In the genomic region with DNA sequence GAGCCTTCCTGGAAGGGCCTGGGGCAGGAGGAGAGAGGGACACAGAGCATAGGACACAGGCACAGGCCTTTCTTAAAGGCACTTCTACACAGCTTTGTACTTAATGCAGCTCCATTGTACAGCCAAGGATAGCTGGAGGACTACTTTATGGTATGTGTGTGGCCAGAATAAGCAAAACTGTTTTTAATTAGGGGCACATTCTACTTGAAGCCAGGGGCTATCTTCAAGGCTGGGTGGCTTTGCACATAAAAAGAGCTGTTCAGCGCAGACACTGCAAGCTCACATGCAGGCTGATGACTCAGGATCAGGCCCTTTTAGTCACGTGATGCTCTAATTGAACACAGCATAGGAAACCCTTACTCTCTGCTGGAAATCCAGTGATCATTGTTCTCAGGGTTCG, we compare ENCODE assay signal across 10 mouse cellular contexts.
DNase-seq lines count a peak whose midpoint lies in the region; ATAC-seq and TF ChIP-seq lines count a peak whose summit lies in the region.
"Had no signal": no experiment of that assay in that cellular context is flagged by ENCODE, and none has a peak within 500 bp of the region (broad histone marks: within the 10 kb centered on the region; RNA-seq: fewer than 3 reads in every experiment).

No protein-coding gene starts in this region.

- WGBS in kidney, postnatal 0 days: 75% methylated on average over 3 of the region's 3 CpGs
- WGBS in embryonic facial prominence, embryonic 10.5 days: 31% methylated on average over 3 of the region's 3 CpGs
- 39% methylated on average over 3 of the region's 3 CpGs for WGBS in hindbrain, embryonic 16.5 days
- WGBS in olfactory bulb, adult 2 months: 9% methylated on average over 3 of the region's 3 CpGs

- H3K9me3 ChIP-seq in kidney, postnatal 0 days (replicated peaks; ENCODE audit: low read length): no peaks in the 10 kb centered on the region
- peaks cover 8% of the 10 kb centered on the region; the same call in 1 of the 2 replicates for H3K9me3 ChIP-seq in embryonic facial prominence, embryonic 10.5 days
- H3K9me3 ChIP-seq in hindbrain, embryonic 16.5 days (ENCODE audit: control insufficient read depth, low read length): no peaks in the 10 kb centered on the region

- H3K4me1 ChIP-seq in kidney, postnatal 0 days (replicated peaks; ENCODE audit: insufficient read depth, low read length): no peaks in the 10 kb centered on the region
- H3K4me1 ChIP-seq in embryonic facial prominence, embryonic 10.5 days: peaks cover 20% of the 10 kb centered on the region; the same call in 1 of the 2 replicates
- H3K4me1 ChIP-seq in hindbrain, embryonic 16.5 days (ENCODE audit: control insufficient read depth, insufficient read depth, low read depth, low read length): no peaks in the 10 kb centered on the region
- peaks cover 3% of the 10 kb centered on the region; the same call in 1 of the 2 replicates for H3K4me1 ChIP-seq in olfactory bulb, adult 2 months (ENCODE audit: control insufficient read depth, insufficient read depth, low read length)

- TF ChIP-seq POLR2A in olfactory bulb, adult 2 months (IDR thresholded peaks at IDR 0.05; ENCODE audit: insufficient read depth, low read depth, low read length): no peak

- H3K27ac ChIP-seq in kidney, postnatal 0 days: peak overlapping the region; percentile 32; the same call in 1 of the 2 replicates
- peak overlapping the region; percentile 55; the same call in 1 of the 2 replicates for H3K27ac ChIP-seq in embryonic facial prominence, embryonic 10.5 days (replicated peaks)
- peak overlapping the region; percentile 30; the same call in 1 of the 2 replicates for H3K27ac ChIP-seq in hindbrain, embryonic 16.5 days (ENCODE audit: low read depth, low read length)
- H3K27ac ChIP-seq in olfactory bulb, adult 2 months (ENCODE audit: insufficient read depth, low read depth, low read length): peak overlapping the region; percentile 66
- no peak overlapping the region for H3K27ac ChIP-seq in gastrocnemius, adult 2 months

- no peaks in the 10 kb centered on the region for H3K27me3 ChIP-seq in kidney, postnatal 0 days (ENCODE audit: insufficient read depth, low read length)
- no peaks in the 10 kb centered on the region for H3K27me3 ChIP-seq in embryonic facial prominence, embryonic 10.5 days (replicated peaks; ENCODE audit: low read depth, poor library complexity, severe bottlenecking)
- H3K27me3 ChIP-seq in hindbrain, embryonic 16.5 days (replicated peaks; ENCODE audit: control insufficient read depth, insufficient read depth, low read length): no peaks in the 10 kb centered on the region

- intact Hi-C loops in heart, postnatal 14 days (cut with DNase I): no loop called here
- intact Hi-C loops in heart, postnatal 25 days (cut with DNase I): no loop called here
- intact Hi-C loops in gastrocnemius, adult 2 months (cut with DNase I): no loop called here

- TF ChIP-seq CTCF in kidney, postnatal 0 days (IDR thresholded peaks at IDR 0.05; ENCODE audit: low read depth): no peak
- TF ChIP-seq CTCF in olfactory bulb, adult 2 months (IDR thresholded peaks at IDR 0.05; ENCODE audit: insufficient read depth, low read depth, low read length): no peak
- TF ChIP-seq CTCF in gastrocnemius, adult 2 months (IDR thresholded peaks at IDR 0.05): no peak

- peak; percentile 15 for DNase-seq in kidney, postnatal 0 days (ENCODE audit: low spot score)
- DNase-seq in kidney, postnatal 4 days: no peak
- peak; percentile 57 for DNase-seq in embryonic facial prominence, embryonic 10.5 days (ENCODE audit: low spot score)
- no peak for DNase-seq in heart, postnatal 14 days
- DNase-seq in heart, postnatal 25 days (ENCODE audit: low spot score): no peak
- DNase-seq in gastrocnemius, adult 2 months: no peak
- DNase-seq: thymus, postnatal 4 days had no signal

- ATAC-seq in kidney, postnatal 0 days (replicated peaks; ENCODE audit: low FRiP score, low read depth): peak; percentile 57; the same call in 1 of the 2 replicates
- ATAC-seq in hindbrain, embryonic 16.5 days: peak; percentile 54
- ATAC-seq: inflammation-experienced regulatory T-cells, adult 6 months had no signal

- H3K4me2 ChIP-seq in kidney, postnatal 0 days (ENCODE audit: low read length): no peak overlapping the region
- no peak overlapping the region for H3K4me2 ChIP-seq in hindbrain, embryonic 16.5 days (ENCODE audit: low read length)

- H3K4me3 ChIP-seq in kidney, postnatal 0 days (replicated peaks; ENCODE audit: low read depth, low read length): no peak overlapping the region
- no peak overlapping the region for H3K4me3 ChIP-seq in embryonic facial prominence, embryonic 10.5 days
- H3K4me3 ChIP-seq in hindbrain, embryonic 16.5 days (ENCODE audit: low read length): no peak overlapping the region
- no peak overlapping the region for H3K4me3 ChIP-seq in olfactory bulb, adult 2 months (ENCODE audit: insufficient read depth, low read depth, low read length)
- H3K4me3 ChIP-seq in gastrocnemius, adult 2 months: no peak overlapping the region

- peaks cover 30% of the 10 kb centered on the region for H3K36me3 ChIP-seq in kidney, postnatal 0 days (ENCODE audit: insufficient read depth, low read length)
- H3K36me3 ChIP-seq in embryonic facial prominence, embryonic 10.5 days (replicated peaks): peaks cover 100% of the 10 kb centered on the region
- H3K36me3 ChIP-seq in hindbrain, embryonic 16.5 days (ENCODE audit: control insufficient read depth, insufficient read depth, low read length): peaks cover 25% of the 10 kb centered on the region

- no peak overlapping the region for H3K9ac ChIP-seq in kidney, postnatal 0 days (ENCODE audit: low read depth, low read length)
- H3K9ac ChIP-seq in hindbrain, embryonic 16.5 days (ENCODE audit: low read depth, low read length): no peak overlapping the region

Comparison
In these comparisons a context has a peak if more than half of its experiments do, and no peak if none do; other contexts are left out.
1. DNase-seq: peak in kidney, postnatal 0 days (single experiment) and embryonic facial prominence, embryonic 10.5 days (single experiment); none in kidney, postnatal 4 days (0 of 2), heart, postnatal 14 days (0 of 2), heart, postnatal 25 days (single experiment) and gastrocnemius, adult 2 months (single experiment).